Mouse (Mus musculus) cerebellum, adult 2 months (tissue): ENCODE measurements around the gene Zfp36.

Experiments
- CTCF ChIP-seq: fragments of 200-500 bp; IDR thresholded peaks from 2 replicates; pipeline ENCODE4 v1.5.1; 2011; ENCODE audit warnings: low read depth, mild to moderate bottlenecking, control low read depth, low read length, moderate library complexity, borderline replicate concordance; ENCODE audit not compliant: insufficient read depth
- POLR2A ChIP-seq: fragments of 200-500 bp; IDR thresholded peaks from 2 replicates; pipeline ENCODE4 v1.6.1; 2011; ENCODE audit warnings: low read length, control low read depth, borderline replicate concordance; ENCODE audit not compliant: insufficient read depth

- TF ChIP-seq CTCF (no peak), POLR2A (peak; percentile 89)
Observed at GRCm38 (mm10) chr7:28392429-28393271, 12.6 kb upstream of the Zfp36 start, which contains the start of the genes Med29 and Paf1.
